ENCODE assay signal across 14 mouse cellular contexts in genomic region chr9:91360151-91361032, GRCm38 (mm10). TPM values are rescaled to one million over a fixed set of nuclear protein-coding genes. Genes with fewer than 3 reads are reported as not detected.
DNase-seq lines count a peak whose midpoint lies in the region; ATAC-seq lines count a peak whose summit lies in the region.
"Had no signal": no experiment of that assay in that cellular context is flagged by ENCODE, and none has a peak within 500 bp of the region (broad histone marks: within the 10 kb centered on the region; RNA-seq: fewer than 3 reads in every experiment).

No protein-coding gene starts in this region.

- H3K36me3 ChIP-seq in limb, embryonic 11.5 days (ENCODE audit: control insufficient read depth, insufficient read depth, low read length): no peaks in the 10 kb centered on the region
- H3K36me3 ChIP-seq in limb, embryonic 10.5 days: no peaks in the 10 kb centered on the region
- H3K36me3 ChIP-seq in forebrain, embryonic 13.5 days (ENCODE audit: poor library complexity, severe bottlenecking): peaks cover 9% of the 10 kb centered on the region
- peaks cover 2% of the 10 kb centered on the region; the same call in 1 of the 2 replicates for H3K36me3 ChIP-seq in midbrain, embryonic 11.5 days (ENCODE audit: control insufficient read depth, insufficient read depth, low read length)
- H3K36me3 ChIP-seq: heart, embryonic 13.5 days had no signal

- H3K9ac ChIP-seq in limb, embryonic 11.5 days (ENCODE audit: low read length): no peak overlapping the region
- H3K9ac ChIP-seq in forebrain, embryonic 13.5 days: peak overlapping the region; percentile 95
- H3K9ac ChIP-seq in midbrain, embryonic 11.5 days (ENCODE audit: low read length): peak overlapping the region; percentile 59
- H3K9ac ChIP-seq: heart, embryonic 13.5 days had no signal

- H3K27me3 ChIP-seq in limb, embryonic 11.5 days (ENCODE audit: control insufficient read depth, insufficient read depth, low read length): peaks cover 80% of the 10 kb centered on the region
- peaks cover 100% of the 10 kb centered on the region for H3K27me3 ChIP-seq in limb, embryonic 10.5 days (ENCODE audit: low read depth, poor library complexity, severe bottlenecking)
- H3K27me3 ChIP-seq in forebrain, embryonic 13.5 days: peaks cover 67% of the 10 kb centered on the region
- peaks cover 61% of the 10 kb centered on the region for H3K27me3 ChIP-seq in midbrain, embryonic 11.5 days (ENCODE audit: control insufficient read depth, insufficient read depth, low read length)

- peak; percentile 27 for DNase-seq in limb, embryonic 11.5 days (ENCODE audit: low spot score)
- no peak for DNase-seq in limb, embryonic 10.5 days (ENCODE audit: low spot score)
- DNase-seq in midbrain, embryonic 11.5 days (ENCODE audit: low spot score, missing footprints): peak; percentile 94
- DNase-seq in layer of hippocampus, postnatal 10 days (ENCODE audit: low spot score in 2 of 2): no peak
- no peak for DNase-seq in kidney, postnatal 14 days
- DNase-seq in urinary bladder, adult 18-20 months (ENCODE audit: low spot score in 2 of 2): no peak
- DNase-seq: adrenal gland, postnatal 14 days; thymus, postnatal 25 days had no signal

- ATAC-seq in limb, embryonic 11.5 days (ENCODE audit: insufficient number of reproducible peaks, low FRiP score, low TSS enrichment, low read depth): no peak
- ATAC-seq in forebrain, embryonic 13.5 days: no peak
- no peak for ATAC-seq in midbrain, embryonic 11.5 days (ENCODE audit: low FRiP score)
- ATAC-seq in frontal cortex, adult (ENCODE audit: low TSS enrichment): no peak
- ATAC-seq: intestine, postnatal 0 days had no signal

- H3K4me2 ChIP-seq in limb, embryonic 11.5 days (ENCODE audit: low read depth, severe bottlenecking): no peak overlapping the region
- H3K4me2 ChIP-seq in forebrain, embryonic 13.5 days: peak overlapping the region; percentile 63
- peak overlapping the region; percentile 49 for H3K4me2 ChIP-seq in midbrain, embryonic 11.5 days
- H3K4me2 ChIP-seq: heart, embryonic 13.5 days had no signal

- no peaks in the 10 kb centered on the region for H3K9me3 ChIP-seq in limb, embryonic 11.5 days (ENCODE audit: control insufficient read depth, low read length)
- no peaks in the 10 kb centered on the region for H3K9me3 ChIP-seq in limb, embryonic 10.5 days (replicated peaks)
- H3K9me3 ChIP-seq in forebrain, embryonic 13.5 days (replicated peaks): no peaks in the 10 kb centered on the region
- H3K9me3 ChIP-seq in midbrain, embryonic 11.5 days (ENCODE audit: control insufficient read depth, low read length): no peaks in the 10 kb centered on the region
- H3K9me3 ChIP-seq: heart, embryonic 13.5 days had no signal

- H3K27ac ChIP-seq in limb, embryonic 11.5 days (replicated peaks; ENCODE audit: low read depth, low read length): no peak overlapping the region
- H3K27ac ChIP-seq in limb, embryonic 10.5 days: no peak overlapping the region
- peak overlapping the region; percentile 93; the same call in 1 of the 2 replicates for H3K27ac ChIP-seq in forebrain, embryonic 13.5 days
- no peak overlapping the region; the same call in 1 of the 2 replicates for H3K27ac ChIP-seq in midbrain, embryonic 11.5 days (ENCODE audit: low read depth, low read length)
- H3K27ac ChIP-seq: heart, embryonic 13.5 days had no signal

- no peak overlapping the region for H3K4me3 ChIP-seq in limb, embryonic 11.5 days (ENCODE audit: low read depth, low read length)
- no peak overlapping the region for H3K4me3 ChIP-seq in limb, embryonic 10.5 days
- H3K4me3 ChIP-seq in forebrain, embryonic 13.5 days: peak overlapping the region; percentile 71
- peak overlapping the region; percentile 71 for H3K4me3 ChIP-seq in midbrain, embryonic 11.5 days (ENCODE audit: low read depth, low read length)
- H3K4me3 ChIP-seq: heart, embryonic 13.5 days had no signal

- H3K4me1 ChIP-seq in limb, embryonic 11.5 days (ENCODE audit: control insufficient read depth, insufficient read depth, low read length): no peaks in the 10 kb centered on the region
- H3K4me1 ChIP-seq in limb, embryonic 10.5 days: peaks cover 28% of the 10 kb centered on the region
- H3K4me1 ChIP-seq in forebrain, embryonic 13.5 days: peaks cover 20% of the 10 kb centered on the region
- H3K4me1 ChIP-seq in midbrain, embryonic 11.5 days (ENCODE audit: control insufficient read depth, insufficient read depth, low read length): no peaks in the 10 kb centered on the region

- 3% methylated on average over 21 of the region's 21 CpGs for WGBS in limb, embryonic 11.5 days
- WGBS in limb, embryonic 10.5 days: 3% methylated on average over 21 of the region's 21 CpGs
- WGBS in forebrain, embryonic 13.5 days: 15% methylated on average over 21 of the region's 21 CpGs
- 2% methylated on average over 21 of the region's 21 CpGs for WGBS in midbrain, embryonic 11.5 days

RNA-seq across cellular contexts. Expression of gene Zic4, which starts 1.8 kb away (rescaled TPM):
- polyA plus RNA-seq in limb, embryonic 11.5 days (2014; fragmentation: Nextera tagmentation; extraction: Ambion mirVana): 0.34 and 0.37 TPM in 2 replicates
- 0.05 and 0.24 TPM in 2 replicates for polyA plus RNA-seq in limb, embryonic 10.5 days (2016; fragmentation: Nextera tagmentation; extraction: Ambion mirVana)
- 48.4 and 62.0 TPM in 2 replicates for polyA plus RNA-seq in forebrain, embryonic 13.5 days (2015; fragmentation: Nextera tagmentation; extraction: Ambion mirVana)
- 41.7 and 42.5 TPM in 2 replicates for polyA plus RNA-seq in midbrain, embryonic 11.5 days (2014; fragmentation: Nextera tagmentation; extraction: Ambion mirVana)
- 1 to 10 TPM; 7.1 to 7.5 TPM for total RNA-seq in layer of hippocampus, postnatal 10 days (2021)
- total RNA-seq: adrenal gland, postnatal 14 days; liver, adult 2 months; megakaryocyte progenitor cell, adult 5-6 weeks had no signal
- polyA plus RNA-seq: heart, embryonic 13.5 days; intestine, postnatal 0 days; liver, adult 2 months had no signal

RNA-seq across cellular contexts. Expression of gene Zic1, which starts 5.2 kb away (rescaled TPM):
- 0.18 and 0.27 TPM in 2 replicates for polyA plus RNA-seq in limb, embryonic 11.5 days (2014; fragmentation: Nextera tagmentation; extraction: Ambion mirVana)
- 0.05 and 0.06 TPM in 2 replicates for polyA plus RNA-seq in limb, embryonic 10.5 days (2016; fragmentation: Nextera tagmentation; extraction: Ambion mirVana)
- polyA plus RNA-seq in forebrain, embryonic 13.5 days (2015; fragmentation: Nextera tagmentation; extraction: Ambion mirVana): 10.8 and 15.1 TPM in 2 replicates
- polyA plus RNA-seq in midbrain, embryonic 11.5 days (2014; fragmentation: Nextera tagmentation; extraction: Ambion mirVana): 13.7 and 14.8 TPM in 2 replicates
- 10 to 100 TPM; 16.7 to 25.1 TPM for total RNA-seq in layer of hippocampus, postnatal 10 days (2021)
- total RNA-seq: adrenal gland, postnatal 14 days; liver, adult 2 months; megakaryocyte progenitor cell, adult 5-6 weeks had no signal
- polyA plus RNA-seq: heart, embryonic 13.5 days; intestine, postnatal 0 days; liver, adult 2 months had no signal

Comparison
In these comparisons a context has a peak if more than half of its experiments do, and no peak if none do; other contexts are left out.
1. DNase-seq: peak in limb, embryonic 11.5 days (single experiment) and midbrain, embryonic 11.5 days (single experiment); none in limb, embryonic 10.5 days (single experiment), layer of hippocampus, postnatal 10 days (0 of 2), kidney, postnatal 14 days (single experiment) and urinary bladder, adult 18-20 months (0 of 2).
2. H3K4me3 ChIP-seq: peak in forebrain, embryonic 13.5 days (single experiment) and midbrain, embryonic 11.5 days (single experiment); none in limb, embryonic 11.5 days (single experiment) and limb, embryonic 10.5 days (single experiment).
3. RNA of gene Zic4, which starts 1.8 kb away (polyA plus RNA-seq): 48.4 to 62.0 TPM in forebrain, embryonic 13.5 days and 41.7 to 42.5 TPM in midbrain, embryonic 11.5 days; 0.34 to 0.37 TPM in limb, embryonic 11.5 days and 0.05 to 0.24 TPM in limb, embryonic 10.5 days; every median in the first group is over 10 times any median in the second.